Mouse (Mus musculus): ENCODE data around the gene Synpr. TPM values are rescaled to one million over a fixed set of nuclear protein-coding genes. Genes with fewer than 3 reads are reported as not detected.

The Synpr gene
- polyA plus RNA-seq, 1 experiment from 2014 or later = 0.29 TPM

DNA sequence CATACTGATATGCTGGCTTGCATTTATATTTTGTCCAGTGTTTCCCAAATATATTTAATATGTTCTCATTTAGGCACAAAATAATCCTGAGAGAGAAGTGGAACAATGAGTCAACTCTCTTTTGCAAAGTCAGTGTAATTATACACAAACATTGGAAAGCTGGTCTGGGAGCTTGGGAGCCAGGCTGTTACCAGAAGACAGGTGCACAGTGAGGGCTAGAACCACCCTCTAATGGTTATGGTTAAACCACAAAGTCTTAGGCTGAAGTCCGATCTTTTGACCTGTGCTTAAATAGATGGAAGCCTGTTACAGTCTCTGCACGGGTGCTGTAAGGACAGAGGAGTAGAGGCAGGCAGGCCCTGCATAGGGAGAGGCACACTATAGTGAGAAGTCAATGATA lies 283.4 kb downstream of the Synpr start:
- Histone ChIP-seq H3K4me2 (replicated peaks; ENCODE audit: low read depth, low read length) (no peak overlapping the region), H3K27me3 (replicated peaks; ENCODE audit: insufficient read depth, low read length) (no peaks in the 10 kb centered on the region), H3K4me1 (ENCODE audit: insufficient read depth, low read depth, low read length) (no peaks in the 10 kb centered on the region), H3K27ac (ENCODE audit: low read length) (no peak overlapping the region), H3K9me3 (ENCODE audit: low read length) (no peaks in the 10 kb centered on the region), H3K36me3 (ENCODE audit: insufficient read depth, low read length) (no peaks in the 10 kb centered on the region), H3K9ac (replicated peaks; ENCODE audit: low read depth) (no peak overlapping the region), H3K4me3 (ENCODE audit: low read depth, low read length) (no peak overlapping the region)
- ATAC-seq (no peak), DNase-seq (ENCODE audit: low spot score) (no peak)
- TF ChIP-seq EP300 (IDR thresholded peaks at IDR 0.05) (no peak), CTCF (IDR thresholded peaks at IDR 0.05) (no peak)
- WGBS = 65% methylated on average over 2 of the region's 2 CpGs

DNA sequence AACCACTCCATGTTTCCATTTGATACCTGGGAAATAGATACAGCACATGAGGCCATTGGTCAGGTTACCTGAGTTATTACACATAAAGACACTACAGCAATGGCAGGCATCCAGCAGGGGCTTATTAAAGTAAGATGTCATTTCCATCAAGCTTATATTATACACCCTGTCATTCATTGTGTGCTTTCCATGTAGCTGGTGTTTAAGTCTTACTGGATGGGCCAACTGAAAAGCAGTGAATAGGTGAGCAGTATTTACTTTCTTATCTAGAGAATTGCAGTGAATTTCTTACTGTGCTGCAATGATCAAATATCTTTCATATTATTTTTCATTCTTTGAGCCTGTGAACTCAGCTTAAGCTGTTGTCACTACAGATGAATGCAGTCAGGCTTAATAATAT lies 287.4 kb downstream of the Synpr start:
- Histone ChIP-seq H3K9ac (replicated peaks; ENCODE audit: low read depth) (no peak overlapping the region), H3K36me3 (ENCODE audit: insufficient read depth, low read length) (no peaks in the 10 kb centered on the region), H3K27ac (ENCODE audit: low read length) (no peak overlapping the region), H3K4me3 (ENCODE audit: low read depth, low read length) (no peak overlapping the region), H3K4me1 (ENCODE audit: insufficient read depth, low read depth, low read length) (no peaks in the 10 kb centered on the region), H3K27me3 (replicated peaks; ENCODE audit: insufficient read depth, low read length) (no peaks in the 10 kb centered on the region), H3K9me3 (ENCODE audit: low read length) (no peaks in the 10 kb centered on the region), H3K4me2 (replicated peaks; ENCODE audit: low read depth, low read length) (no peak overlapping the region)
- DNase-seq (ENCODE audit: low spot score) = no peak
- TF ChIP-seq CTCF (IDR thresholded peaks at IDR 0.05) = no peak
- TF ChIP-seq EP300 (IDR thresholded peaks at IDR 0.05) = no peak
- no peak for ATAC-seq

DNA sequence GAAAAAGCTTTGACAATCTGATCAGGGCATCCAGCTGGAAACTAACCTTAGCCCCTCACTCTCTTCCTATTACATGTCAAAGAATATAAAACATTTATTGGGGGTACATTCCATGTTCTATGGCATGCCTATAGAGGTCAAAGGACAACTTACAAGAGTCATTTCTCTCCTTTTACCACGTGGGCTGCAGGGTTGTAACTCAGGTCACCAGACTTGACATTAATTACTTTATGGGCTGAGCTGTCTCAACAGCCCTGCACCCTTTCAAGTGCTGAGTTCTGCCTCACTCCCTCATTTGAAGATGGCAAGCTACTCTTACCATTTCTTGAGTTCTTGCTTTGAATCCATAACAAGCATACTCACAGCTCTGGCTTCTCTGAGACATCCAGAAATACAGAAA lies 287.9 kb downstream of the Synpr start:
- no peak for ATAC-seq
- TF ChIP-seq EP300 (IDR thresholded peaks at IDR 0.05) (no peak), CTCF (IDR thresholded peaks at IDR 0.05) (no peak)
- H3K4me2 ChIP-seq (replicated peaks; ENCODE audit: low read depth, low read length) = no peak overlapping the region
- H3K4me1 ChIP-seq (ENCODE audit: insufficient read depth, low read depth, low read length) = no peaks in the 10 kb centered on the region
- DNase-seq (ENCODE audit: low spot score) = no peak
- H3K36me3 ChIP-seq (ENCODE audit: insufficient read depth, low read length) = no peaks in the 10 kb centered on the region
- no peak overlapping the region for H3K27ac ChIP-seq (ENCODE audit: low read length)
- H3K4me3 ChIP-seq (ENCODE audit: low read depth, low read length) = no peak overlapping the region
- H3K9ac ChIP-seq (replicated peaks; ENCODE audit: low read depth) = no peak overlapping the region
- H3K27me3 ChIP-seq (replicated peaks; ENCODE audit: insufficient read depth, low read length) = no peaks in the 10 kb centered on the region
- WGBS = 0% methylated on average over 1 of the region's 1 CpGs
- no peaks in the 10 kb centered on the region for H3K9me3 ChIP-seq (ENCODE audit: low read length)

DNA sequence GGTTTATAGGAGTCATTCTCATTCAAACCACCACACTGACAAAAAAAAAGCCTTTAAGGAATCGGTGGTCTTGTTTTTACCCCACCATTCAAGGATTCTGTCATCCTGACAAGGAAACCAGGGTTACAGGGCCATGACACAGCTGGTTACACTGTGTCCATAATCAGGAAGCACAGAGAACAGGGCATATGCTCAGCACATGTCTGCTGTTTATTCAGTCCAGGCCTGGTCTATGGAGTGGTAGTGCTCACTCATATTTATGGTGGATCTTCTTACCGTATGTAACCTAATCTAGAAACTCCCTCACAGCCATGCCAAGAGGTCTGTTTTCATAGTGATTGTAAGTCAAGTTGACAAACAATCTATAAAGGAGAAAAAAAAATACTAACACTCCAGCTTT lies 293.5 kb downstream of the Synpr start:
- ATAC-seq = no peak
- DNase-seq (ENCODE audit: low spot score) = no peak
- 77% methylated on average over 2 of the region's 2 CpGs for WGBS

DNA sequence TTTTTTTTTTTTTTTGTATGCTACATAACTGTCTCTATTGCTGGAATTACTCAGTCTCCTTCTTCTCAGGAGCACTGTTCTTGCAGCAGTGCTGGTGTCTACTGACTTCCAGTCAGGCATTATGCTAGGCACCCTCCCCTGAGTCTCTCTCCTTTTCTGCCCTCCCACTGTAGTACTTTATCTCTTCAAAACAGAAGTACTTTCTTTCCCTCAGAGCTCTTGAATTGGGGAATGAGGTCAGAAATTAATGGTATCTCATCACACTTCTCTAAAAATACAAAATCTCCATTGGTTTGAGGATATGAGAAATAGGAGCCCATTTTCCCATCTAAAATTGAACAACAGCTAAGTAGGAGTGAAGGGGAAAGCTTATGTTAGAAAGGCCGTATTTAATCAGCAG lies 294.2 kb downstream of the Synpr start:
- no peak overlapping the region for H3K4me3 ChIP-seq (ENCODE audit: low read depth, low read length)
- H3K36me3 ChIP-seq (ENCODE audit: insufficient read depth, low read length) = no peaks in the 10 kb centered on the region
- ATAC-seq (no peak), DNase-seq (ENCODE audit: low spot score) (no peak)
- H3K9me3 ChIP-seq (ENCODE audit: low read length) = no peaks in the 10 kb centered on the region
- no peak overlapping the region for H3K4me2 ChIP-seq (replicated peaks; ENCODE audit: low read depth, low read length)
- 69% methylated on average over 1 of the region's 1 CpGs for WGBS
- H3K27ac ChIP-seq (ENCODE audit: low read length) = no peak overlapping the region
- no peaks in the 10 kb centered on the region for H3K27me3 ChIP-seq (replicated peaks; ENCODE audit: insufficient read depth, low read length)
- TF ChIP-seq EP300 (IDR thresholded peaks at IDR 0.05) (no peak), CTCF (IDR thresholded peaks at IDR 0.05) (no peak)
- no peak overlapping the region for H3K9ac ChIP-seq (replicated peaks; ENCODE audit: low read depth)
- H3K4me1 ChIP-seq (ENCODE audit: insufficient read depth, low read depth, low read length) = no peaks in the 10 kb centered on the region

More for the DNA sequence above, 293.5 kb downstream of the Synpr start:
- Histone ChIP-seq H3K4me1 (ENCODE audit: insufficient read depth, low read depth, low read length) (no peaks in the 10 kb centered on the region), H3K27ac (ENCODE audit: low read length) (no peak overlapping the region), H3K27me3 (replicated peaks; ENCODE audit: insufficient read depth, low read length) (no peaks in the 10 kb centered on the region), H3K36me3 (ENCODE audit: insufficient read depth, low read length) (no peaks in the 10 kb centered on the region), H3K4me3 (ENCODE audit: low read depth, low read length) (no peak overlapping the region), H3K4me2 (replicated peaks; ENCODE audit: low read depth, low read length) (no peak overlapping the region), H3K9ac (replicated peaks; ENCODE audit: low read depth) (no peak overlapping the region), H3K9me3 (ENCODE audit: low read length) (no peaks in the 10 kb centered on the region)
- no peak for TF ChIP-seq EP300 (IDR thresholded peaks at IDR 0.05)
- no peak for TF ChIP-seq CTCF (IDR thresholded peaks at IDR 0.05)

DNA sequence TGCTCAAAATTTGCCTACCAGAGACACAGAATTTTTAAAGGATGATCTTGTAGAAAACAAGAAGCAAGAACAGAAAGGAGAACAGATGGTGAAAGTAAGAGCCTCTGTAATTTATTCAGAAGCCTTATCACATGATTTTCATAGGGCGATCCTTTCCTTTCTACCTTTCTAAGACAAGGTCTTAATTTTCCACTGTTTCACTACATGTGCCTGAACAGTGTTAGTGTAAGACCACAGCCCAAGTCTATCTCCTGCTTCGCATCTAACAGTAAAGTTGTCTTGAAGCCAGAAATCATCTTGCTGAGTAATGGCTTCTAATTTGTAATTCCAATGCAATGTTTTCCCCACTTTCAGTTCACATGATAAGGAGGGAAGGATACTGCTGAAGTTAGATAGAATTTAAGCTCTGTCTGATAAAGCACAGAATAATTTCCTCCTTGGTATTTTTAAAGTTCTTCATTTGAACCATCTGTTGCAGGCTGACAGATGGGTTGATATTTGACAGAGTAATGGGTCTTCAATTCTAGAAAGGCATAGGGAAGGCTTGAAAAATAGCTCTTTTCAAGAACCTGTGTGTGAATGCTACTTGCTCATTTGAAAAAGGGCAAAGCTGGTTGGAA lies 308.9 kb downstream of the Synpr start:
- Histone ChIP-seq H3K4me3 (ENCODE audit: low read depth, low read length) (no peak overlapping the region), H3K27ac (ENCODE audit: low read length) (no peak overlapping the region), H3K4me2 (replicated peaks; ENCODE audit: low read depth, low read length) (no peak overlapping the region), H3K9ac (replicated peaks; ENCODE audit: low read depth) (no peak overlapping the region), H3K9me3 (ENCODE audit: low read length) (no peaks in the 10 kb centered on the region), H3K27me3 (replicated peaks; ENCODE audit: insufficient read depth, low read length) (no peaks in the 10 kb centered on the region), H3K36me3 (ENCODE audit: insufficient read depth, low read length) (no peaks in the 10 kb centered on the region), H3K4me1 (ENCODE audit: insufficient read depth, low read depth, low read length) (no peaks in the 10 kb centered on the region)
- ATAC-seq = no peak
- 81% methylated on average over 2 of the region's 2 CpGs for WGBS
- no peak for DNase-seq (ENCODE audit: low spot score)
- TF ChIP-seq EP300 (IDR thresholded peaks at IDR 0.05) = no peak
- no peak for TF ChIP-seq CTCF (IDR thresholded peaks at IDR 0.05)

DNA sequence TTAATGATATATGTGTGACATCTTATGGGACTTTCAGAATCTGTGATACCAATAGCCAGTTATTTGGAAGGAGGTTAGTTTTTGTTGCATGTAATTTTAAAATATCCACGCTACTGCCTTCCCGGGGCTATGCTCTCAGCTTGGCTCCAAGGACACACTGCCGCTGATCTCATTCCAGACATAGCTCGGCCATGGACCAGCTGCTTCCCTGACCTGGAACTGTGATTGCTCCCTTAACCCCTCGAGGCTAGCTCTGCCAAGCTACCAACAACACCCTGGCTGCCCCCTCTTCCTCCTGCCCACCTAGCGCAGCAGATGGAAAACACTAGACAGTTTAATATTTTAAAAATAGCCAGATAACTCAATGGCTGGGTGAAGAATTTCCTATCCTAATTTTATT lies 311.7 kb downstream of the Synpr start:
- no peak overlapping the region for H3K9ac ChIP-seq (replicated peaks; ENCODE audit: low read depth)
- TF ChIP-seq EP300 (IDR thresholded peaks at IDR 0.05) = no peak
- TF ChIP-seq CTCF (IDR thresholded peaks at IDR 0.05) = no peak
- no peaks in the 10 kb centered on the region for H3K4me1 ChIP-seq (ENCODE audit: insufficient read depth, low read depth, low read length)
- H3K27ac ChIP-seq (ENCODE audit: low read length) = no peak overlapping the region
- no peaks in the 10 kb centered on the region for H3K27me3 ChIP-seq (replicated peaks; ENCODE audit: insufficient read depth, low read length)
- H3K9me3 ChIP-seq (ENCODE audit: low read length) = no peaks in the 10 kb centered on the region
- H3K36me3 ChIP-seq (ENCODE audit: insufficient read depth, low read length) = no peaks in the 10 kb centered on the region
- no peak for ATAC-seq
- peak overlapping the region; percentile 22 for H3K4me2 ChIP-seq (replicated peaks; ENCODE audit: low read depth, low read length)
- peak overlapping the region; percentile 23 for H3K4me3 ChIP-seq (ENCODE audit: low read depth, low read length)
- WGBS = 56% methylated on average over 6 of the region's 6 CpGs
- no peak for DNase-seq (ENCODE audit: low spot score)

Data from lung, postnatal 0 days (tissue).